In genomic region chr14:78246601-78247000, GRCm38 (mm10) we compare ENCODE assay signal across 14 mouse cellular contexts.
DNase-seq lines count a peak whose midpoint lies in the region.
"Had no signal": no experiment of that assay in that cellular context is flagged by ENCODE, and none has a peak within 500 bp of the region (broad histone marks: within the 10 kb centered on the region; RNA-seq: fewer than 3 reads in every experiment).

No protein-coding gene starts in this region.

- peak; percentile 34 for DNase-seq in heart, adult 11 months
- no peak for DNase-seq in heart, postnatal 14 days
- peak; percentile 11 for DNase-seq in Muller cell, postnatal 12 days (ENCODE audit: inconsistent ontology term)
- DNase-seq in mesoderm, embryonic 11.5 days (ENCODE audit: low read depth, low spot score) = peak; percentile 10
- no peak for DNase-seq in kidney, postnatal 14 days
- DNase-seq in urinary bladder, postnatal 36 days (ENCODE audit: low spot score in 2 of 2) = no peak
- DNase-seq: adrenal gland, adult 2 months; adrenal gland, postnatal 14 days; B cell, adult 2 months; cerebellum, adult 18-20 months; cerebellum, adult 9-10 months; cerebellum, postnatal 25 days; gastrocnemius, postnatal 25 days; heart, adult 2 months had no signal

- intact Hi-C loops in heart, postnatal 14 days (cut with DNase I) = no loop called here

Comparison
In these comparisons a context has a peak if more than half of its experiments do, and no peak if none do; other contexts are left out.
1. DNase-seq: peak in heart, adult 11 months (single experiment), Muller cell, postnatal 12 days (single experiment) and mesoderm, embryonic 11.5 days (single experiment); none in heart, postnatal 14 days (0 of 2), kidney, postnatal 14 days (single experiment) and urinary bladder, postnatal 36 days (0 of 2).